Mouse (Mus musculus) lung, adult 2 months (tissue): ENCODE measurements around the gene Nppa. TPM values are rescaled to one million over a fixed set of nuclear protein-coding genes. Genes with fewer than 3 reads are reported as not detected.
"Not testable (repeated sequence)": the region's sequence is repeated elsewhere in the genome, so short reads cannot be mapped to it uniquely, and the experiment has no call there.

Experiments
- DNase-seq: peaks from one replicate; pipeline ENCODE4 v3.0.0; 2022
- H3K4me1 ChIP-seq: fragments of 200-500 bp; 2 replicates; pipeline ENCODE4 v1.6.1; 2011; ENCODE audit warnings: low read length; ENCODE audit not compliant: control insufficient read depth, insufficient read depth
- H3K4me3 ChIP-seq: fragments of 200-500 bp; replicated peaks from 2 replicates; pipeline ENCODE3; 2011; ENCODE audit warnings: low read depth, mild to moderate bottlenecking, control low read depth, low read length; ENCODE audit errors: extremely low read depth
- CTCF ChIP-seq: fragments of 200-500 bp; IDR thresholded peaks from 2 replicates; pipeline ENCODE4 v1.5.1; 2011; ENCODE audit warnings: mild to moderate bottlenecking, low read length, control low read depth; ENCODE audit not compliant: insufficient read depth
- POLR2A ChIP-seq: fragments of 200-500 bp; IDR thresholded peaks from 2 replicates; pipeline ENCODE4 v1.6.1; 2011; ENCODE audit warnings: low read depth, mild to moderate bottlenecking, control low read depth, low read length, borderline replicate concordance; ENCODE audit errors: extremely low read depth
- WGBS: fragments of 180-500 bp; shearing (Covaris S2); methylation state at CpG from one replicate; pipeline ENCODE4 v1.1.7; 2018; 5-methylcytosine and 5-hydroxymethylcytosine counted together
- polyA plus RNA-seq: library from polyadenylated mRNA; depleted of rRNA; stranded (reverse); fragments of >200 nt; gene quantifications from 2 replicates; pipeline ENCODE4 v1.2.3, GENCODE M21; 2012

The Nppa gene
- polyA plus RNA-seq, 1 experiment: 55.1 TPM

DNA sequence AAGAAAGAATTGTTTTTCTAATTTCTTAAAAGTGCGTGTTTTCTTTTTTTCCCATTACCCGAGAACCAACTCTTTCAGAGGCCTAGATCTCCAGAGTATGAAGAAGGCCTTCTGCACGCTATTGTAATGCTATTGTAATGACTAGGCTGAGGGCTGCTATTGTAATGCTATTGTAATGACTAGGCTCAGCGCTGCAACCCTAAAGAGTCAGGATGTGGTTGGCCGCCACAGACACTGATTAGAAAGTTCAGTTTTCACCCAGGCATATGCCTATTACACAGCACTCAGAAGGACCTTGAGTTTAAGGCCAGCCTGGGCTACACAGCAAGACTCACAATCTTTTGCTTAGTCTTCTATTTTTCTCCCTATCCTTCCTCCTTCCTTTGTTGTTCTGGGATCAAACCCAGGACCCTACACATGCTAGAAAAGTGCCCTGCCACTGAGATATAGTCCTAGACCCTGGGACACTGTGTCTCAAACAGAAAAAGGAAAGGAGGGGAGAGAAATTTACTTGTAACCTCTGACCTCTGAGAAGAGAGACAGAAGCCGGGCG is 33.4 kb downstream of the Nppa start:
- no peak for DNase-seq
- Histone ChIP-seq H3K4me3 (no peak overlapping the region), H3K4me1 (peaks cover 3% of the 10 kb centered on the region)
- TF ChIP-seq POLR2A (no peak), CTCF (no peak)
- 87% methylated on average over 7 of the region's 7 CpGs for WGBS

DNA sequence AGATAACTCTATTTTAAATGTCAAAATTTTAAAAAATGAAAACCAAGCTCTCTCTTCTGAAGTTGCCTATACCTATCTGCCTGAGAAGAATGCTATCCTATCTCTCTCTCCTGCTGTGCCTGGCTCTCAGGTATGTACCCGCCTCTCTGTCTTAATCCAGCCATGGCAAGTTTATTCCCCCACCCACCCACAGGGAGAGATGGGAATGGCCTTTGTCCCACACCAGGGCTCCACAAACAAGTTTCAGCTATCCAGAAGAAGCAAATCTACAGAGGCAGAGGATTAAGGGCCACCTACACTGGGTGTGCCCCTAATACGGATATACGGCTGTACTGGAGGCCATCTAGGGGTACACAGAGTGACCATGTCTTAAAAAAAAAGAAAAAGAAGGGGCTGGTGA is 34.9 kb downstream of the Nppa start:
- H3K4me3 ChIP-seq: no peak overlapping the region
- H3K4me1 ChIP-seq: peaks cover 8% of the 10 kb centered on the region
- DNase-seq: no peak
- no peak for TF ChIP-seq CTCF
- no peak for TF ChIP-seq POLR2A
- WGBS: 92% methylated on average over 3 of the region's 3 CpGs

DNA sequence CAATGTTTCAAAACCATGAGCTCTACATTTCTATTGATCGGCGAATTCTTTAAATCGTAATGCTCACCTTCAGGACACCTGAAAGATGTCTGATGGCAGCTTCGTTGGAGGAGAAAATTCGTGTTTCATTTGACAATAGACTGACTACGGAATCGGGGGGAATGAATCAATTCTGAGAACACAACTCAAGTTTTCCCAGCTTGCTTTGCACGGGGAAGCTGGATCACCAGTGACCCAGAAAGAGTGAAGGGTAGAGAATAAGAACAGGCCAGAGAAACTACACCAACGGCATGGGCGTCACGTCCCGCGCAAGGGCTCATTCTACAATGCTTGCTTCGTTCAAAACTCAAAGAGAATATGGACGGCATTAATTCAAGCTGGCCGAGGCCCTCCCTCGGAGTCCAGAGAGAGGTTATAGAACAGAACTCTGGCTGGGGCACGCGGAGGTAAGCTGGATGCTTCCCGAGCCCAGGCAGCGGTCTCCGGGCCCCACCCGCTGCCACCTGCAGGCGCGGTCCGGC is 37.6 kb downstream of the Nppa start:
- Histone ChIP-seq H3K4me3 (peak overlapping the region; percentile 89), H3K4me1 (peaks cover 15% of the 10 kb centered on the region)
- TF ChIP-seq CTCF: no peak
- no peak for TF ChIP-seq POLR2A
- 7% methylated on average over 26 of the region's 26 CpGs for WGBS
- no peak for DNase-seq

DNA sequence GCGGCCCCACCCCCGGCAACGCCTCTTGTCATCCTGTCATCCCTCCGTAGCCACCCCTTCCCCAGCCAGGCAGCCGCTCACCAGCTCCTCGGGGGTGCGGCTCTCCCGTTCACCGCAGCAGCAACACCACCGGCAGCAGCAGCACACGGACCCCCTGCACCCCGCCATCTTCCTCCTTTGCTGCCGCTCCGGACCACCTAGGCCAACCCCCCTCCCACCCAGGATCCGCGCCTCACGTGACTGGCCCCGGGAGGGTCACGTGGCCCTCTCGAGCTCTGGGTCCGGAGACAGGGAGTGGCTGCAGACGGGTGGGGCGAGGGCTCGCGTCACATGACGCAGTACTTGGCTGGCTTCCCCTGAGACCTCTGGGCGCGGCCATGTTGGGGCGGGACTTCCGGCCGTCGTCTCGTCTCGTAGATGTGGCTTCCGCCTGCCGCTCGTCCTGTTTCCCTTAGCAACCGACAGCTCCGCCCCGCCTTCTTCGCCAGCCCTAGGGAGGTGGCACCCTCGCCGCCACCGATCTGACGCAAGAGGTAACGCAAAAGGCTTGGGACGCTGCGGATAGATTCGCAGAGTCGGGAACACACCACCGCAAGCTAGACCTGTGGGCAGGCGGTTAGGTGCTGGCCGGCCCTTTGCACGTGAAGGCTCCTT is 38.2 kb downstream of the Nppa start, which contains the start of the genes Clcn6 and Mthfr:
Gene Clcn6, minus strand, starts transcription at position 222 of the 654 bp plus-strand sequence.
Gene Mthfr, plus strand, starts transcription at position 478 of the 654 bp plus-strand sequence.
- DNase-seq: peak; percentile 100
- TF ChIP-seq CTCF (no peak), POLR2A (peak; percentile 90; the same call in 1 of the 2 replicates)
- peak within 1 kb of the TSS; percentile 89 for H3K4me3 ChIP-seq
- whole genome bisulfite sequencing: under 1% methylated on average over 54 of the region's 54 CpGs
- H3K4me1 ChIP-seq: peaks cover 15% of the 10 kb centered on the region

DNA sequence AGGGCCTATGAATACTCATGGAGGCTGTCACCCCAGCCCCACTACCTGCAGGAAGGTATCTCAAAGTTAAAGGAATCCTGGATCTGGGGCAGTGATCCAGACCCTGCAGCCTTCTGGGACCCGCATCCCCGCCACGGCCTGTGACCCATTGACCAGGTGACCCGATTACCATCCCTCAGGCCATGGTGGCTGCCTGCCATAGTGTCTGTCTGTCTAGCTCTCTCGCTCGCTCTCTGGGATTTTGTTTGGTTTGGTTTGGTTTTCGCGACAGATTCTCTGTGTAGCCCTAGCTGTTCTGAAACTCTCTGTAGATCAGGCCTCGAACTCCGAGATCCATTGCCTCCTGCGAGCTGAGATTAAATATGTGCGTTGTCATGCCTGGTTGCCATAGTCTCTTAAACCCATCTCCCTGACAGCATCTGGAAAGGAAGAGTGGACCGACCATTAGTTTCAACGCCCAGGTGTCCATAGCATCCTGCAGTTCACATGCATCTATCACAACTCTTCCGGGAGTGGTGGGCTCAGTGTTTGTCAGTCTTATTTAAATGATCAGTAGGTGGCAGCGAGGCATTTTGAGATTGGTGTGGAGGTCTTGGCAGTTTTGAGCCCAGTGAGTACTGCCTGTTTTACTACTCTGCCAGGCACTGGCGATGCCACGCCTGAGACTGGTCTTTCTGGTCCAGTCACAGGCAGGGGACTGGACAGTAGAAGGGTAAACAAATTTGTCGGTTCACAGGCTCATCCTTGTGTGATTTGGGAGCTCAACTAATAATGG is 38.9 kb downstream of the Nppa start:
- TF ChIP-seq CTCF: no peak
- TF ChIP-seq POLR2A: no peak
- DNase-seq: peak; percentile 23
- Histone ChIP-seq H3K4me1 (peaks cover 15% of the 10 kb centered on the region), H3K4me3 (peak overlapping the region; percentile 67)
- WGBS: 16% methylated on average over 19 of the region's 19 CpGs

DNA sequence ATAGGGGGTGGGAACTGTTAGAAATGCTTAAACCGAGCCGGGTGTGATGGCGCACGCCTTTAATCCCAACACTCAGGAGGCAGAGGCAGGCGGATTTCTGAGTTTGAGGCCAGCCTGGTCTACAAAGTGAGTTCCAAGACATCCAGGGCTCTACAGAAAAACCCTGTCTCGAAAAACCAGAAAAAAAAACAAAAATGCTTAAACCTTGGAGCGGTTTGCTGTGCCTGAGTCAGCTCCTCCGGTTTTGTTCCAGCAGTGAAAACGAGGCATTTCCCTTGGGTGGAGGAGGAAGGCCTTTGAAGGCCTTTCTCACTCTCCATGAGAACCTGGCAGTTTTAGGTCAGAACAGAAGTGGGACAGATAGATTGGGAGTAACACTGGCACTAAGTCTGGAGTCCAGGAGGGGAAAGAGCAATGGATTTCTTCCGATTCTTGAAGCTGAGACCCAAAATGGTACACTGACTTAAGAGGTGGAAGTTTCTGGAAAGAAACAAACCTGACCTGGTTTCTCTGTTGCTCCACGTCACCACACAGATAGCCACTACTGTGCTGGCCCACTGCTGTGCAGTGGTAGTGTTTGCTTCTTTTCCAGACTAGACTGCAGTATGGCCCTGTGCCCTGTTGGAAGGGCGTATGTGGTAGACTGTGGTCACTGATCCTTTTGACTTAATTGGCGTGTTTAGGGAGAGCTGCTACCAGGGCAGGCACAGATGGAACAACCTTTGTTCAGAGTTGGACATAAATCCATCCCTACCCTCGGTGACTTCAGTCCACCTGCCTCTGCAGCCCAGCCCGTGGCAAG is 39.7 kb downstream of the Nppa start:
- WGBS: 56% methylated on average over 15 of the region's 15 CpGs
- Histone ChIP-seq H3K4me3 (no peak overlapping the region), H3K4me1 (peaks cover 15% of the 10 kb centered on the region)
- DNase-seq: no peak
- no peak for TF ChIP-seq POLR2A
- no peak for TF ChIP-seq CTCF

DNA sequence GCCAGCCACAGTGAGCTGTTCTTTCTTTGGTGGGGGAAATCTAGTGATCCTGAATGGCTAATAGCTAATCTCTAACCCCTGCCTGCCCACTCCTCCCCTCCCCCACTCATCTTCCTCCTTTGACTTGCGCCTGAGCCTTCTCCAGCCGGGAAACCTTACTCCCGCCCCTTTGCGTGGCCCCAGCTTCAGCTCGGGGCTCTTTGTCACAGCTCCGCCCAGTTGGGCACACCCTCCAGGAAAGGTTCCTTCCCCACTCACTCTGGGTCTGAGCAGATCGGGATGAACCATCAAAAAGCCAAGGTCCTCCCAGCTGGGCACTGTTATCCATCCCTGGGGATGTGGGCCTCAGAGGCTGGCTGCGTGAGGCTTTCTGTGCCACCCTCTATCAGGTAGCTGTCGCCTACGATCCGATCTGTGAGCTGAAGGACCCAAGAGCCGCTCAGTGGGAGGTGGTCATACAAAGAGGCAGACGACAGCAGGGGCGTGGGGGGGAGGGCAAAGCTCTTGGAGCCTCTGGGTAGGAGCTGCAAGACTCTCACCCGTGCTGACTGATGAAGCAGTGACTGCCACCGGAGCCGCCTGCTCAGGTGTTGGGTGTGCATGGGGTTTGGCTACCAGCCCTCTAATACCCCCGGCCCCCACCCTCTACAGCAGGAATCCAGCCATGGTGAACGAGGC is 40.5 kb downstream of the Nppa start:
- Histone ChIP-seq H3K4me1 (peaks cover 15% of the 10 kb centered on the region), H3K4me3 (peak overlapping the region; percentile 23)
- peak; percentile 63; the same call in 1 of the 2 replicates for TF ChIP-seq POLR2A
- TF ChIP-seq CTCF: no peak
- DNase-seq: peak; percentile 76
- WGBS: 1% methylated on average over 19 of the region's 19 CpGs

DNA sequence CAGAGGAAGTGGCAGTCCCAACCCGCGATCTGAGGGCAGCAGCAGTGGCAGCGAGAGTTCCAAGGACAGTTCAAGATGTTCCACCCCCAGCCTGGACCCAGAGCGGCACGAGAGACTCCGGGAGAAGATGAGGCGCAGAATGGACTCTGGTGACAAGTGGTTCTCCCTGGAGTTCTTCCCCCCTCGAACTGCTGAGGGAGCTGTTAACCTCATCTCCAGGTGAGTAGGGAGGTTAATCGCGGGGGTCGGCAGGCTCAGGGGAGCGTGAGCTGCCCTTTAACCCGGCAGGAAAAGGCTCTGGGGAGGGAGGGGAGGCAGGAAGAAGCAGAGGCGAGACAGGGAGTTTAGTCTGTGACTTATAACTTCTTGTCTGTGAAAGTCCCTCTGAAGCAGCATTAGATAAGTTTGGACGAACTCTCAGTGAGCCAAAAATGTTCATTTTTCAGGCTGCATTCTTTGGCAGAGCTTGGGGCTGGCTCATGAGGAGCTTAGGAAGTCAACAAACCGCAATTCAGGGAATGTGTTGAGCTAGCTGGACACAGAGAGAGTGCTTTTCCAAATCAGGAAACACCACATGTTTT is 41.2 kb downstream of the Nppa start:
- TF ChIP-seq CTCF: no peak
- TF ChIP-seq POLR2A: no peak
- peak overlapping the region; percentile 48 for H3K4me3 ChIP-seq
- WGBS: 4% methylated on average over 16 of the region's 16 CpGs
- H3K4me1 ChIP-seq: peaks cover 15% of the 10 kb centered on the region
- DNase-seq: peak; percentile 52

DNA sequence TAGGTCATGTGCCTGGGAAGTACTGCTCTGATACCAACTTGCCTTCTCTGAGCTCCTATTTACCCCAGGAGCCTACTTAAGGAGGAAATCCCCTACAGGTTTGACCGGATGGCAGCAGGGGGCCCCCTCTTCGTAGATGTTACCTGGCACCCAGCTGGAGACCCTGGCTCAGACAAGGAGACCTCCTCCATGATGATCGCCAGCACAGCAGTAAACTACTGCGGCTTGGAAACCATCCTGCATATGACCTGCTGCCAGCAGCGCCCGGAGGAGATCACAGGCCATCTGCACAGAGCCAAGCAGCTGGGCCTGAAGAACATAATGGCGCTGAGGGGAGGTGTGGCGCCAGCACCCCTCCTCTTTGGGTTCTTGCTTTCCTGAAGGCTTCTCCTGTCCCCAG is 42.8 kb downstream of the Nppa start:
- not testable (repeated sequence) for H3K4me3 ChIP-seq, DNase-seq
- peaks cover 12% of the 10 kb centered on the region for H3K4me1 ChIP-seq
- WGBS: 77% methylated on average over 8 of the region's 8 CpGs
